Mouse (Mus musculus) duodenum, adult 2 months (tissue): Measurements from ENCODE around the gene Gli2. TPM values are rescaled to one million over a fixed set of nuclear protein-coding genes. Genes with fewer than 3 reads are reported as not detected.

ENCODE experiments used
- polyA plus RNA-seq: library from polyadenylated mRNA; depleted of rRNA; stranded (reverse); fragments of >200 nt; gene quantifications from 2 replicates; pipeline ENCODE4 v1.2.3, GENCODE M21; 2012; ENCODE audit warnings: low replicate concordance; rRNA removed

Gli2 gene
- 1.1 and 4.7 TPM in 2 replicates for polyA plus RNA-seq

DNA sequence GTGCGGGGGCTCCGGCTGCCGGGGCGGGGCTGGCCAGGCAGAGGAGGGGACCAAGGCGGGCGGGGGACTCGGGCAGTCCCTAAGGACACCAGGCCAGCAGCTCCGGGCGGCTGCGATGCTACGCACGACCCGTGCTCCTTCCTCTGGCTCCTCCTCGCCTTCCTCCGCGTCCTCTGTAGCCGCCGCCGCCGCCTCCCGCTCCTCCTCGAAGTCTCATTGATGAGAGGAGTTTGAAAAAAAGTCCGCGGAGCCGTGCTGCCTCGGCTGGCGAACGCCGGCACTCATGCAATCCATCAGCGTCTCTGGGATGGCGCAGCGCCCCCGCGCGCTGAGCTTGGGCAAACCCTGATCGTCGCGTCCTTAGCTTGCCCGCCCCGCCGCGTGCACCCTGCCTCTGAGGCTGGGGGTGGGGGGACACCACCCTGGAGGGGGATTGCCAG lies at the start of gene Gli2:
Gene Gli2 (minus strand): TSS at position 218 of the 440 bp plus-strand sequence.

